Mouse (Mus musculus) brain, embryonic 14.5 days (tissue): Measurements from ENCODE around the gene Helq.

ENCODE experiments used
- CTCF ChIP-seq: fragments of 200-500 bp; IDR thresholded peaks from 2 replicates; pipeline ENCODE4 v1.5.1; 2012; ENCODE audit warnings: inconsistent platforms, mild to moderate bottlenecking, moderate library complexity, borderline replicate concordance; ENCODE audit not compliant: insufficient read depth, insufficient read length; ENCODE audit errors: extremely low read depth
- POLR2A ChIP-seq: fragments of 200-500 bp; IDR thresholded peaks from 2 replicates; pipeline ENCODE4 v1.6.1; 2012; ENCODE audit warnings: mild to moderate bottlenecking, inconsistent platforms, borderline replicate concordance; ENCODE audit not compliant: poor library complexity, insufficient read depth, insufficient read length, severe bottlenecking; ENCODE audit errors: extremely low read depth

- TF ChIP-seq CTCF (no peak), POLR2A (no peak)
Observed at GRCm38 (mm10) chr5:100761736-100762135, 36.7 kb downstream of the Helq start.
